Mouse (Mus musculus) heart, embryonic 10.5 days (tissue): ENCODE measurements around the gene Map3k21. TPM values are rescaled to one million over a fixed set of nuclear protein-coding genes. Genes with fewer than 3 reads are reported as not detected.

ENCODE experiments used
- DNase-seq: peaks from one replicate; pipeline ENCODE4 v3.0.0-alpha.2; 2017; ENCODE audit warnings: low spot score
- H3K27ac ChIP-seq: fragments of 300-500 bp; sonication (generic); 2 replicates; pipeline ENCODE4 v1.5.1; 2016; ENCODE audit warnings: mild to moderate bottlenecking
- H3K27me3 ChIP-seq: fragments of 300-500 bp; sonication (generic); 2 replicates; pipeline ENCODE4 v1.6.1; 2016; ENCODE audit warnings: mild to moderate bottlenecking; ENCODE audit not compliant: poor library complexity, insufficient read depth, severe bottlenecking
- H3K36me3 ChIP-seq: fragments of 300-500 bp; sonication (generic); 2 replicates; pipeline ENCODE4 v1.6.1; 2016; ENCODE audit warnings: mild to moderate bottlenecking, moderate library complexity
- H3K4me1 ChIP-seq: fragments of 300-500 bp; sonication (generic); 2 replicates; pipeline ENCODE4 v1.6.1; 2016; ENCODE audit warnings: mild to moderate bottlenecking
- H3K4me3 ChIP-seq: fragments of 300-500 bp; sonication (generic); 2 replicates; pipeline ENCODE4 v1.5.1; 2016; ENCODE audit warnings: mild to moderate bottlenecking, moderate library complexity
- H3K9me3 ChIP-seq: fragments of 300-500 bp; sonication (generic); 2 replicates; pipeline ENCODE4 v1.6.1; 2016; ENCODE audit warnings: mild to moderate bottlenecking, moderate library complexity
- WGBS: fragments of 180-500 bp; shearing (Covaris S2); methylation state at CpG from one replicate; pipeline ENCODE4 v1.1.7; 2016; 5-methylcytosine and 5-hydroxymethylcytosine counted together
- polyA plus RNA-seq: library from polyadenylated mRNA; unstranded; fragments of >200 nt; fragmentation: Nextera tagmentation; extraction: Ambion mirVana; gene quantifications from 2 replicates; pipeline ENCODE4 v1.2.1, GENCODE M21; 2016

The Map3k21 gene
- polyA plus RNA-seq, result 0.09 and 0.15 TPM in 2 replicates

- peak within 1 kb of the TSS; percentile 75 for H3K4me3 ChIP-seq
- H3K27ac ChIP-seq, result peak within 1 kb of the TSS; percentile 62
- under 1% methylated on average over 93 of the region's 93 CpGs for WGBS
- peaks cover 81% of the 10 kb centered on the region for H3K27me3 ChIP-seq
- H3K36me3 ChIP-seq, result no peaks in the 10 kb centered on the region
- H3K9me3 ChIP-seq, result no peaks in the 10 kb centered on the region
- peaks cover 18% of the 10 kb centered on the region for H3K4me1 ChIP-seq
- DNase-seq, result no peak
Observed at GRCm38 (mm10) chr8:125910365-125911228, at the start of gene Map3k21. Gene Map3k21 (plus strand): TSS chr8:125910450.

- peaks cover 41% of the 10 kb centered on the region for H3K4me1 ChIP-seq
Observed at GRCm38 (mm10) chr8:125866125-125866524, 44.1 kb upstream of the Map3k21 start.

GRCm38 (mm10) chr8:125868552-125868951 lies 41.7 kb upstream of the Map3k21 start:
- Histone ChIP-seq H3K36me3 (no peaks in the 10 kb centered on the region), H3K27me3 (no peaks in the 10 kb centered on the region)
- WGBS, result 38% methylated on average over 7 of the region's 7 CpGs

More at GRCm38 (mm10) chr8:125866125-125866524, 44.1 kb upstream of the Map3k21 start:
- no peaks in the 10 kb centered on the region for H3K36me3 ChIP-seq
- H3K27me3 ChIP-seq, result no peaks in the 10 kb centered on the region
- no peak overlapping the region for H3K4me3 ChIP-seq
- 77% methylated on average over 12 of the region's 12 CpGs for WGBS
- H3K9me3 ChIP-seq, result no peaks in the 10 kb centered on the region
- no peak for DNase-seq
- H3K27ac ChIP-seq, result no peak overlapping the region

DNA sequence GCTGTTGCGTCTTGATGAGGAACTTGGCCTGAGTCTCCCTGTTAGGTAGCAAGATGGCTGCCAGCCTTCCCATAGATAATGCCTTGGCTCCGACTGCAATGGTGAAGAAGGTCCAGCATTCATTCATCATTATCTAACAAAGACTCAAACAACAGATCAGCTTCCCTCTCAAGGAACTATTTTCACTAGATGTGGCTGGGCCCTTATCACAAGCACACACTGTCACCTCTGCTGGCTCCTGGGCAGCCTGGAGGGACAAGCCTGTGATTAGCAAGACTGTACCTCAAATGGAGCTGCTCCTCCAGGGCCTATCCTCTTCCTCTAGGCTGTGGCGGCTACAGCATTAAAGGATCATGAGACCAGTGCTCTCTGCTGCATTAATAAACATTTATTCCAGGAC lies 40.5 kb upstream of the Map3k21 start:
- H3K9me3 ChIP-seq, result no peaks in the 10 kb centered on the region
- H3K27ac ChIP-seq, result peak overlapping the region; percentile 82
- WGBS, result 41% methylated on average over 3 of the region's 3 CpGs
- no peaks in the 10 kb centered on the region for H3K36me3 ChIP-seq
- peaks cover 45% of the 10 kb centered on the region for H3K4me1 ChIP-seq
- DNase-seq, result no peak
- H3K27me3 ChIP-seq, result no peaks in the 10 kb centered on the region
- H3K4me3 ChIP-seq, result no peak overlapping the region

More at GRCm38 (mm10) chr8:125868552-125868951, 41.7 kb upstream of the Map3k21 start:
- H3K4me3 ChIP-seq, result no peak overlapping the region
- H3K27ac ChIP-seq, result peak overlapping the region; percentile 69
- no peaks in the 10 kb centered on the region for H3K9me3 ChIP-seq
- no peak for DNase-seq
- peaks cover 43% of the 10 kb centered on the region for H3K4me1 ChIP-seq

- H3K27ac ChIP-seq, result peak overlapping the region; percentile 82
Observed at GRCm38 (mm10) chr8:125870179-125870702, 40.0 kb upstream of the Map3k21 start.

GRCm38 (mm10) chr8:125870821-125871321 lies 39.4 kb upstream of the Map3k21 start:
- H3K4me3 ChIP-seq, result peak overlapping the region; percentile 39
- WGBS, result under 1% methylated on average over 7 of the region's 7 CpGs

More at GRCm38 (mm10) chr8:125870179-125870702, 40.0 kb upstream of the Map3k21 start:
- Histone ChIP-seq H3K27me3 (no peaks in the 10 kb centered on the region), H3K4me3 (peak overlapping the region; percentile 39; the same call in 1 of the 2 replicates), H3K36me3 (no peaks in the 10 kb centered on the region), H3K4me1 (peaks cover 49% of the 10 kb centered on the region), H3K9me3 (no peaks in the 10 kb centered on the region)
- 6% methylated on average over 6 of the region's 6 CpGs for WGBS
- DNase-seq, result no peak

DNA sequence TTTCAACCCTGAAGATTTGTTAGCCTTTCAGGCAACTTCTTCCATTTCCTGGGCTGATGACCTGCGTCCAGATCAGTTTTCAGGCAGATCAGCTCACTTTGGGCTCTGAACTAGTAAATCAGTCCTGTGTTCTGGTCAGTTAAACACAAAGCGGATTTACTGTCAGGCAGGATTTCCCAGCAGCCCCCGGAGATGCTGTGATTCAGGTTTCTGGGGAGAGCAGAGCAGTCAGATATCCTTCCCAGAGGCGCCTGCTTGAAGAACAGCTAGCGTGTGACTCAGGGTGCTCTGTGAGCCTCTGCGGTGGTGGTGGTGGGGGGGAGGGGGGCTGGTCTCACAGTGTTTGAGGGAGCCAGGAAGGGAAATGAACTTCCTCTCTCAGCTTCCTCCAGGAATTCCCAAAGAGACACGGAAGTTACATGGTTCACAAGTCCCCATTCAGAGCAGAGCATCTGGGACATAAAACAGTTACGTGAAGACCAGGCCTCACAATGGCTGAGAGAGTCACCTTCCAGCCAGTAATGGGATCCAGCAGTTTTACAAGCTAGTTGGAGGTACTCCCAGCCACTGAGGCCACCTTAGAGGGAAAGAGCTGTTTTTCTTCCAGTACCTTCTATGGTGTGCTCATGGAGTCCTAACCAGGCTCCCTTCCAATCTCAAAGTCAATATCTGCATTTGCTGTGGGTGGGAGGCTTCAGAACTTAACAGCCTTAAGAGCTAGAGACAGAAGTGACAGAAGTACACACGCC lies 37.6 kb upstream of the Map3k21 start:
- Histone ChIP-seq H3K4me3 (no peak overlapping the region), H3K9me3 (no peaks in the 10 kb centered on the region), H3K36me3 (no peaks in the 10 kb centered on the region), H3K4me1 (peaks cover 56% of the 10 kb centered on the region), H3K27ac (peak overlapping the region; percentile 49; the same call in 1 of the 2 replicates), H3K27me3 (no peaks in the 10 kb centered on the region)
- DNase-seq, result no peak
- WGBS, result 48% methylated on average over 9 of the region's 9 CpGs

More at GRCm38 (mm10) chr8:125870821-125871321, 39.4 kb upstream of the Map3k21 start:
- Histone ChIP-seq H3K27ac (peak overlapping the region; percentile 82), H3K9me3 (no peaks in the 10 kb centered on the region), H3K27me3 (no peaks in the 10 kb centered on the region), H3K36me3 (no peaks in the 10 kb centered on the region), H3K4me1 (peaks cover 52% of the 10 kb centered on the region)
- DNase-seq, result peak; percentile 91

DNA sequence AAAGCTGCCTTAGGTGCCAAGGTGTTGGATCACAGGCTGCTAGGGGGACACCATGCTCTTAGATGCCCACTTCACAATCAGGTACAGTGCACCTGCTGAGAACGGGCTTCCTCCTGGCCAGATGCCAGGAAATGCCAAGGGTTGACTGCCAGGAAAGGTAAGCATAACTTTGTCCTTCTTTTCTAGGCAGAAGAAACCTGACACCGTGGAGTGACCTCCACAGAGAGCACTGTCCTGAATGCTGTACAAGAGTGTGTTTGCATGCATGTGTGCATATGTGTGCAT lies 37.1 kb upstream of the Map3k21 start:
- 87% methylated on average over 2 of the region's 2 CpGs for WGBS
- Histone ChIP-seq H3K36me3 (no peaks in the 10 kb centered on the region), H3K27me3 (no peaks in the 10 kb centered on the region), H3K9me3 (no peaks in the 10 kb centered on the region), H3K27ac (no peak overlapping the region), H3K4me1 (peaks cover 56% of the 10 kb centered on the region), H3K4me3 (no peak overlapping the region)
- no peak for DNase-seq

- H3K4me3 ChIP-seq, result no peak overlapping the region
- no peaks in the 10 kb centered on the region; the same call in 1 of the 2 replicates for H3K9me3 ChIP-seq
- H3K4me1 ChIP-seq, result peaks cover 16% of the 10 kb centered on the region
- H3K36me3 ChIP-seq, result no peaks in the 10 kb centered on the region
- no peak overlapping the region for H3K27ac ChIP-seq
- 62% methylated on average over 4 of the region's 4 CpGs for WGBS
- DNase-seq, result no peak
- no peaks in the 10 kb centered on the region for H3K27me3 ChIP-seq
Observed at GRCm38 (mm10) chr8:125880447-125880846, 29.8 kb upstream of the Map3k21 start.

- no peak overlapping the region for H3K4me3 ChIP-seq
- peaks cover 5% of the 10 kb centered on the region for H3K4me1 ChIP-seq
- H3K27me3 ChIP-seq, result no peaks in the 10 kb centered on the region
- no peak overlapping the region for H3K27ac ChIP-seq
- H3K9me3 ChIP-seq, result no peaks in the 10 kb centered on the region; the same call in 1 of the 2 replicates
- DNase-seq, result no peak
- WGBS, result 69% methylated on average over 9 of the region's 9 CpGs
- no peaks in the 10 kb centered on the region for H3K36me3 ChIP-seq
Observed at GRCm38 (mm10) chr8:125887549-125887948, 22.7 kb upstream of the Map3k21 start.

GRCm38 (mm10) chr8:125889920-125890319 lies 20.3 kb upstream of the Map3k21 start:
- H3K27me3 ChIP-seq, result peaks cover 8% of the 10 kb centered on the region
- no peaks in the 10 kb centered on the region for H3K36me3 ChIP-seq
- no peak overlapping the region for H3K27ac ChIP-seq
- H3K9me3 ChIP-seq, result no peaks in the 10 kb centered on the region; the same call in 1 of the 2 replicates
- 82% methylated on average over 3 of the region's 3 CpGs for WGBS
- DNase-seq, result no peak
- no peak overlapping the region for H3K4me3 ChIP-seq
- H3K4me1 ChIP-seq, result peaks cover 5% of the 10 kb centered on the region

- H3K27ac ChIP-seq, result no peak overlapping the region
- DNase-seq, result no peak
- H3K4me1 ChIP-seq, result peaks cover 9% of the 10 kb centered on the region
- peaks cover 48% of the 10 kb centered on the region for H3K27me3 ChIP-seq
- H3K9me3 ChIP-seq, result no peaks in the 10 kb centered on the region
- WGBS, result 56% methylated on average over 11 of the region's 11 CpGs
- no peak overlapping the region for H3K4me3 ChIP-seq
- no peaks in the 10 kb centered on the region for H3K36me3 ChIP-seq
Observed at GRCm38 (mm10) chr8:125897388-125897787, 12.9 kb upstream of the Map3k21 start.
